Mouse (Mus musculus) heart, postnatal 4 days (tissue): Measurements from ENCODE around the gene Cd247. TPM values are rescaled to one million over a fixed set of nuclear protein-coding genes. Genes with fewer than 3 reads are reported as not detected.
A peak's percentile ranks its signal among the peaks of the same experiment; 100 is the strongest.
"Not testable (repeated sequence)": the region's sequence is repeated elsewhere in the genome, so short reads cannot be mapped to it uniquely, and the experiment has no call there.

ENCODE experiments used
- DNase-seq: peaks from one replicate; pipeline ENCODE4 v3.0.0; 2021
- total RNA-seq, 2 experiments: library from RNA; stranded (reverse); gene quantifications; 2 replicates each; pipeline ENCODE4 v1.2.3; 2021

Gene Cd247
- total RNA-seq: under 1 TPM; 0.29 to 0.69 TPM

GRCm38 (mm10) chr1:165788511-165788910, at the start of gene Cd247:
TSS of gene Cd247 (plus strand) at chr1:165788681.
- no peak for DNase-seq

GRCm38 (mm10) chr1:165738985-165739384, 49.5 kb upstream of the Cd247 start:
- DNase-seq: no peak

- no peak for DNase-seq
Measured at GRCm38 (mm10) chr1:165741989-165742388, 46.5 kb upstream of the Cd247 start.

GRCm38 (mm10) chr1:165748053-165748452, 40.4 kb upstream of the Cd247 start:
- no peak for DNase-seq

GRCm38 (mm10) chr1:165751142-165751541, 37.3 kb upstream of the Cd247 start:
- DNase-seq: no peak

GRCm38 (mm10) chr1:165751838-165752237, 36.6 kb upstream of the Cd247 start:
- DNase-seq: no peak

GRCm38 (mm10) chr1:165754205-165754604, 34.3 kb upstream of the Cd247 start:
- no peak for DNase-seq

- DNase-seq: no peak
Measured at GRCm38 (mm10) chr1:165755194-165755593, 33.3 kb upstream of the Cd247 start.

GRCm38 (mm10) chr1:165761522-165762305, 26.8 kb upstream of the Cd247 start:
- no peak for DNase-seq

- not testable (repeated sequence) for DNase-seq
Measured at GRCm38 (mm10) chr1:165762498-165762897, 26.0 kb upstream of the Cd247 start.

GRCm38 (mm10) chr1:165762914-165763634, 25.4 kb upstream of the Cd247 start:
- no peak for DNase-seq

- peak; percentile 94 for DNase-seq
Measured at GRCm38 (mm10) chr1:165763635-165764372, 24.7 kb upstream of the Cd247 start, which contains the start of gene Creg1. TSS of gene Creg1 (plus strand) at chr1:165763746.

GRCm38 (mm10) chr1:165764571-165764970, 23.9 kb upstream of the Cd247 start:
- no peak for DNase-seq

- DNase-seq: no peak
Measured at GRCm38 (mm10) chr1:165765041-165765440, 23.4 kb upstream of the Cd247 start.

- no peak for DNase-seq
Measured at GRCm38 (mm10) chr1:165765651-165766294, 22.7 kb upstream of the Cd247 start.

GRCm38 (mm10) chr1:165766295-165766890, 22.1 kb upstream of the Cd247 start:
- DNase-seq: no peak

- DNase-seq: no peak
Measured at GRCm38 (mm10) chr1:165768894-165769512, 19.5 kb upstream of the Cd247 start.

GRCm38 (mm10) chr1:165770181-165770759, 18.2 kb upstream of the Cd247 start:
- no peak for DNase-seq

- peak; percentile 85 for DNase-seq
Measured at GRCm38 (mm10) chr1:165771491-165771897, 17.0 kb upstream of the Cd247 start.

GRCm38 (mm10) chr1:165771998-165772397, 16.5 kb upstream of the Cd247 start:
- no peak for DNase-seq
